Mouse (Mus musculus) kidney, postnatal 36 days (tissue): ENCODE measurements around the gene Nme8.

Experiments used
- DNase-seq, 2 experiments: peaks; one replicate each; pipeline ENCODE4 v3.0.0; 2021 to 2022; ENCODE audit warnings: mixed read lengths in 2 of 2

Gene Nme8

DNA sequence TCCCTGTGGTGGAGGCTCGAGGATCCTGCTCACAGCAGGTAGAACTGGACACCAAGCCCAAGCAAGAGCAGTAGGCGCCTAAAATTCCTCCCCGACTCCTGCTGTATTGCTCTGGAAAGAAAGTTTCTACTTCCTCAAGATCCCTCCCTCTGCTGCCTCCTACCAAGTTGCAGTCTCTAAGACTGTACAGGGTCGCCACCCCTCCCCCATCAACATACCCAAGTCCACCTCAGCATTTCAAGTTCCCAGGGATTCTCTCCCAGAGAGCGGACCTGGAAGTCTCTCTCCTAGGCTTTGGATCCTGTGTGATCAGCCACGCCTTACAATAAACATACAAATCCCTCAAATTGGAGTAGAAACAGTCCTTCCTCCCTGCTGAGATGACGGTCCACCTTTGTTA lies at the start of gene Nme8:
Gene Nme8, minus strand, starts transcription at position 5 of the 400 bp plus-strand sequence.
- DNase-seq: no peak

DNA sequence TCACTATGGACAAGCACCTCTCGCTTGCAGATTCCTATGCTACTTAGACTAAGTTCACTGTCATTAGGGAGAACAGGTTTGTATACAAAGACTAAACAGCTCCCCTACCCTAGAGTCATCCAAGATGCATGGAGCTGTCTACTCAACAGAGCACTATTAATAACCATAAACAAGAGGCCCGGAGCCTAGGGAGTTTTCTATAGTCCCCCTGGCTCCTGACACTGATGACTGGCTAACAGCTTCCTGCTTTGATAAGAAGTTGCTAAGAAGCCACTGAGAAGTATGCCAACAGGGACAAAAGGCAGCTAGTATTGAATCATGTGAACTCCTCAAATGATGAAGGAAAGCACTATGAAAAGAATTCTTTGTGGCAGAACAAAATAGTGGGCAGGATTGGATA lies 48.1 kb upstream of the Nme8 start:
- no peak for DNase-seq

DNA sequence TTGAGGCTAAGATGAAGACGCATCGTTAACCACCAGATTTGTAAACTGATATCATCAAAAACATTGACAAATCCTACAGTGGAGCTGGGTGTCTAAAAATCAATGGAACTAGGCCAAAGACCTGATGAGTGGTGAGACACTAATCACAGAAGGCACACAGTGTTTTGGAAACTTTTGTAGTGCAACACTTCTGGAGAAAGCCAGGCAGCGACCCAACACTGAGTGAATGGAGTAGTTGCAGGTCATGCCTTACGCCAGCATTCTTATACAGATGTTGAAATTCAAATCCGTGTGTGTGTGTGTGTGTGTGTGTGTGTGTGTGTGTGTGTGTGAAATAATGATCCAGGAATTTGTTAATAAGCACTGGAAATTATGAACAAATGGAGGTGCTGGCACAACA lies 46.9 kb upstream of the Nme8 start:
- DNase-seq: no peak

DNA sequence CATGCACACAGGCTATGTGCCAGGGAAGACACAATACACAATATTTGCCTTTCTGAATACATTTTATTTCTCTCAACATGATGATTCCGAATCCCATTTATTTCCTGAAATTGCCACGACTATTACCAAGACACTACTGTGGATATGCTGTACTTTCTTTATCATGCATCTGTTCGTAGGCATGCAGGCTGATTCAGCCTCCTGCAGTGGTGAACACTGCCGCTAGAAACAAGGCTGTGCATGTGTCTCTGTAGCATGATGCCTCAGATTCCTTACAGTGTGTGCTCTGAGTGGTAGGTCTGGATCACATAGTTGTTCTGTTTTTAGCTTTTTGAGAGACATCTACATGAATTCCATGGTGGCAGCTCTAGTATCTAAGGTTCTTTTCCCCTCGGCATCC lies 37.0 kb upstream of the Nme8 start:
- DNase-seq: no peak

DNA sequence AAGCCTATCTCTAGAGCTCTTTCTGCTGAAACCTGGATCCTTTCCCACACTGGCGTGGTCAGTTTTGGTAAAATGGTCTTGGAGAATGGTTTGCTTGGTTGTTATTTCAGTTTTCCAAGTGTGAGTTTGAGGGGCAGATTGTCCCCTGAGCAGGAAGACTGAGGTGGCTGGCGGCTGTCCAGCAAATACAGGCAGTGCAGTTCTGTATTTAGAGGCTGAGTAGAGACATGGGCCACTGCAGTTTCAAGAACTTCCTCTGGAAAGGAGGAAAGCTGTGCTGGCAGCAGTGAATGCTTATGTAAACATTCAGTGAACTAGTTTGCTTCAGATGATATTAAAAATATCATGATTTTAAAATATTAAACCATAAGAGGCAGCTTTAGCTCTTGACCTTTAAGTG lies 33.2 kb upstream of the Nme8 start:
- peak in 1 of 2 experiments; percentile 13 for DNase-seq

DNA sequence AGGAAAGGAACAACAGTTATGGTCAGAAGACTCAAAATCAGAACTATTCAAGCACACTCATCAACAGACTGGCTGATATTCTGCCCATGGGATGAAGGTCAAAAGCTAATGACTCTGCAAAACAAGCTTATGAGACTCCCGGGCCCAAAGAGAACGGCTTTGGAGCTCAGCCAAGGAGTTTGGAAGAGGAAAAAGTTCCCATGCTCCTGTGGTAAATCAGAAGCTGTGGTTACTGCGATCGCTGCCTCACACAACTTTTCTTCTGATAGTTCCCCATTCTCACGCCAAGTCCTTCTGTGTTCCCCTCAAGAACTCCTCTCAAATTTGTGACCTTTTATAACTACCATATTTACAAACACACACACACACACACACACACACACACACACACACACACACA lies 21.4 kb upstream of the Nme8 start:
- DNase-seq: peak in 1 of 2 experiments; percentile 4

DNA sequence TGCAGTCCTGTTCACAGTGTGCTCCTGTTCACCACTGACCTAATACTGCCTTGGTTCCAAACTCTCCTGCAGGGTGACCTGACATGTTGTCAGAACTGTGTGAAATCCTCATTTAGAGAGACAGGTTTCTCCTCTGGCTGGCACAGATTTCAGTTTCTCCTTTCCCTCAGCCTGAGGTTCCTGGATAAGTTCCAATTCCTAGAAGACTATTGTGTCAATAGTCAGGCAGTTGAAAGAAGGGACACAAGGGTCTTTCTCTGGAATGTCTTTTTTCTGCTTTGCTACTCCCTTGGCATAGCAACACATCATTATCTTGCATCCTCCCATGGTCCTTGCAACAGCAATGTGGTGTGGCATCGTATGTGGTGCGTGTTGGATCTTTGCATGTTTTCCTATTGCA lies 19.6 kb upstream of the Nme8 start:
- DNase-seq: no peak

DNA sequence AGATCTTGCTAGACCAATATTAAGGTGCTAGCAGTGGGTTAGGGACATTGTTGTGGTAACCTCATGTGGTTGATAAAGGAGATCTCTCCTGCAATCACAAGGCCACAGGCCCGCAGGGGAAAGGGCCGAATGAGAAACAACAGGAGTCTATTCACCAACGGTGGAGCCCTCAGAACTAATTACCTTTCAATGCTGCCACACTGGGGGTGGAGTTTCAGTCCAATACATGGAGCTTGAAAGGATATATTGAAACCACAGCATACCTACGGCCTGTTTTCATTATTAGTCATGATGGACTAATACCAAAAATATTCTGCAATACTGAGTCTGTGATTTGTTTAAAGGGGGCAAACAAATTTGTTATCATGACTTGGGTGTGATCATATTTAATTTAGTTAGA lies 6.2 kb upstream of the Nme8 start:
- no peak for DNase-seq

DNA sequence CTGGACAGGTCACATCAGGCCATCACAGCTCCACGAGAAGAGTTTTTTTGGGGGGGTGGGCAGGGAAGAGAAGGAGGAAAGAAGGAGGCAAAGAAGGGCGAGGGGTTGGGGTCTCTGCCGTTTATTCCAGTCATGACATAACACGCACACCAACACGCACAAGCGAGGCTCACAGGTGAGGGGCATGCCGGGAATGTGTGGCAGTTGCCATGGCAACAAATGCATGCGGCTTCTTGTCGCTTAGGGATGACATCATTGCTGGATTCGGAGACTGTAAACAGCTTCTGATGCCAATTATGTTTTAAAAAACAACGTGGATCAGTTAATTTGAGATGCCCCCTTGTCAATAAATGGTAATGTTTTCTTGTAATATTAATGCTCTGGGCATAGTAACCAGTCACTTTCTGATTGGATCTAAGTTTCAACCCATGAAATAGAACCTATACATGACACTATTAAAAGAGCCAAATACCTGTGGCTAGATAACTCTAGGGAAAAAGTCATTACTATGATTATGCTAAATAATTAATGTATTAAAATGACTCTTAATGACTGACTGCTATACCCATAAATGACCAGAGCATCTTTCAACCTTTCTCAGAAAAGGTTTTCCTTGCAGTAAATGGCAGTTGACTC lies 4.0 kb upstream of the Nme8 start:
- DNase-seq: no peak

DNA sequence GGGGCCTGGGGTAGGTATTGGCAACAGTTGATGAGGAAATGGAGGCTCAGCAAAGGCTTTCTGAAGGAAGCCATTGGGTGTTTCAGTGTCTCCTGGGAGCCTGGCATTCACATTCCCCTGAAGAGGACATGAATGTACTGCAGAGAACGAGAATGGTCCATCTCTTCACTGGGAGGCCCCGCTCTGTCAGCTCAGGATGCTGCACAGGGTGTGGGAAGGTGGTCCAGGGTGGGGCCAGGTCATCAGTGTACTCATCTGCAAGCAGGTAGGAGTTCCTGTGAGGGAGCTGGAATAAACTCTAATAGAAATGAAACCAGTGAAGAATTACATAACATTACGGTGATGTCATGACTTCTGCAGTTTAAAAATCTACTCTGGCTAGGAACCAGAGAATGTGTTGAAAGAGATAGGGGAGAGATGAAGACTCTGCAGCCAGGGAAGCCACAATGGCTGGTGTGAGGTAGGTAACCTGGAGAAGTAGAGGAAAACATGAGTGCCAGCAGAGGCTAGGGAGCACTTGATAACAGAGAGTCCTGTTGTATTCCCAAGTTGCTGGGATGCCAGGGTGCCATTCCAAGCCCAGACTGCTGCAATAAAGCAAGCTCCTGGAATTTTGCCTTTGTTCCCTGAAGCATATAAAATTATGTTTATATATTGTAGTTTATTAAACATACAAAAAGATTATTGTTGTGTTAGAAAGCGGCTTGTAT lies 3.3 kb upstream of the Nme8 start:
- DNase-seq: no peak

DNA sequence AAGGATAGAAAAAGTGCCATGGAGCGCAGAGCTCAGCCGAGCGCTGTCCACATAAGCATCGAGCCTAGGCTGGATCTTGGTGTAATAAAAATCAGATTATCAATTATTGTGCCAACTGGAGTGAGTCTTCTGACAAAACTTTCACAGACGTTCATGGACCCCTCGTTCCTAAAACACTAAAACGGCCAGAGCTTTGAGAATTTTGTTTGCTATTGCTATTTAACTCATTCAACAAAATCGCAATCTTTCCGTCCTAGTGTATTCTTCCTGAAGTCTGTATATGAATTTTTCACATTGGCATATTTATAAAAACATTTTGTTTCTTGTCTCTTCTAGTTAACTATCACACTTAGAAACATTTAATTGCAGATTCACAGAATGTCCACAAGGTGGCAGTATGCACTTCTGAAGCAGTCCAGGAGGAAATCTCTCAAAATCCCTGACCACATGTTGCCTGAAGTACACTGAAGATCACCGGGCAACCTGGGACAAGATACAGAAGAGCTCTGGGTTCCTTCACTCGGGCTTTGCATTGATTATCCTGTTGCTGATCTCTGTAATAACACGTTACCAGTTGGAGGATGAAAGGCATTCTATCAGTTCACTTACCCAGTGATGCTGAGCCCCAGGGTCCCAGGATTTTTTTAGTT lies 1.1 kb upstream of the Nme8 start:
- peak; percentile 3 to 8 for DNase-seq

DNA sequence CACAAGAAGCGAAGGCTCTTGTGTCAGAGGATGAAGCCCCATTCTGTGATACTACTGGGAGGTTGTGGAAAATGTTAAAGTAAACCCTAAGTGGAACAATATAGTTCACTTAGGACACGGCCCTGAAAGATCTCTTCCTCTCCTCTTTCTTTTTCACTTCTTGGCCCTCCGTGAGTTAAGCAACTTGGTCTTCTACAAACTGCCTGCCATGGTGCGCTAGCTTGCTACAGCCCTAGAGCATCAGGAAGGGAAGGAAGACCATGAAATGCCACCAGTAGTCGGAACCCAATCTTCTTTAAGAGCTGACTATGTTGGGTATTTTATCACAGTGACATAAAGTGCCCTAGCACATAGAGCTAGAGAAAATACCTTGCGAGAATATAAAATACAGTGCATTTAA lies 7.2 kb downstream of the Nme8 start:
- no peak for DNase-seq

DNA sequence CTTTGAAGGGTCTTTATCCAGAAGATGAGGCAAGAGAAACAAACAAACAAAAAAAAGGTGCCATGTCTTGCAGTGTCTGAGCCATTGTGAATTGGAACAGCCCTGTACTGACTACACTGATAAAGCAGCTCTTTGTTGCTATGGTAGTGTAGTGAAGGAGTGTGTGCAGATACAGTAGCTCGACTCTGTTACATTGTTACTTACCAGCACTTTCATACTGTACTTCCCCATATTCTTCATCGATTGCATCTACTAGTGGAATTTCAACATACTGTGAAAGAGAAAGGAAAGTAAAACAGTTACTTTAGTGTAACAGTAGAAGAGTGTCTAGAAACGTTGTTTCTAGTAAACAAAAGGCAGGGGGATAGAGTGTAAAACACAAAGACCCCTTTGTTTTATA lies 7.6 kb downstream of the Nme8 start:
- DNase-seq: no peak

DNA sequence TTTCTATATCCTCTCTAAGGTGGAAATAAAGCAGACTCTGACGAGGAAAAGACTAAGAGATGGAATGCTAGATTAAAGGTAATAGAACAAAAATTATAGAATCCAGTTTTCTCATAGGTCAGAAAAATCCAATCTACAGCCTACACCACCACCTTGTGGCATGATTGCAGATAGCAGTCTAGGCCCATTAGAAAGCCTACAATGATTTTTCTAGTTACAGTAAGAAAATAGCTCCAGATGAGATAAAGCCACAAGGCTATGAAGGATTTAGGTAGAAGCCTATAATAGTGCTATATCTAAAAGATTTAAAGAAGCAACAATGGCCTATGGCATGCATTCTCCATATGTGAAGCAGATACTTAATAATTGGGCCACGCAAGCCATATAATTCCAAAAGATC lies 13.6 kb downstream of the Nme8 start:
- DNase-seq: peak; percentile 11 to 59

DNA sequence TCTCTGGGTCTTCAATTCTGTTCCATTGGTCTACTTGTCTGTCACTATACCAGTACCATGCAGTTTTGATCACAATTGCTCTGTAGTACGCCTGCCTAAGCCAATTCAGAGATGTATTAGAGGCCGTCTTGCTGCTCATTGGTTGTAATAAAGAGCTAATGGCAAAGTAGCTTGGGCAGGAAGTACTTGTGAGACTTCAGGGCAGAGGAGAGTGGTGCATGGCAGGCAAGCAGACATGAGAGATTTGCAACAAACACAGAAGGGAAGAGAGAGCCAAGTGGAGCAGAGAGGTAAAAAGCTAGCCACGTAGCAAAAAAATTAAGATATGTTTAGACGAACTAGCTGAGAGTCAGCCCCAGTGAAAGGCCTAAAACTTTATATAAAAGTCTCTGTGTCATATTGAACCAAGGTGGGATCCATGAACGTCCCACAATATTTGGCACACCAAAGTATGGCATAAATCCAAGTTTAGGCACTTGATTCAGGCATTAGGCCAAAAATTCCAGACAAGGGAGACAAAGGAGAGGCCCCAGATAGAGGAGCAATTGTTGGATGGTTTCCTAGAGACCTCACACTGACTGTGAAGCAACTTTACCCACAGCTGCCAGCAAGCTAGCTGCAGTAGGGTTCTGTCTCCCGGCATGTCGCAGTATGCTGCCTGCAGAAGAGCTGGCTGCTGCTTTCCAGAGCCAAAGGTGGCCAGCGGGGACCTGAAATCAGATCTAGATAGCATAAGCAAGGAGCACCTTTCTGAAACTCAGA lies 14.5 kb downstream of the Nme8 start:
- no peak for DNase-seq

DNA sequence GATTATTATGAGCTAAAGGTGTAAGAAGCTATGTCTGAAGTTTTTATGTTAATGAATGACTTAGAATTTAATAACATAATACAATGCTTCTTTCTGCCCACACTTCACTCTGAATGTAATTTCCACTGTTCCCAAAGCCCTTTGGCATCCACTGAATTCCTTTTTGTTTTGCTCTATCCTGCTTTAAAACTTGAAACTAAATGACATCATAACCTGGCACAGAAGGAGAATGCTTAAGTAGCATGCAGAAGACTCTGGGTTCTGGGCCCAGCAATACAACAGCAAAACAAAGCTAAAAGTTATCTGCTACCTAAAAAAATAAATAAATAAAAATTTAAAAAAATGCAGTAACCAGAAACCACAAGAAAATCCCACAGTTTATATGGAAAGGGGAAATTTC lies 23.0 kb downstream of the Nme8 start:
- DNase-seq: no peak

DNA sequence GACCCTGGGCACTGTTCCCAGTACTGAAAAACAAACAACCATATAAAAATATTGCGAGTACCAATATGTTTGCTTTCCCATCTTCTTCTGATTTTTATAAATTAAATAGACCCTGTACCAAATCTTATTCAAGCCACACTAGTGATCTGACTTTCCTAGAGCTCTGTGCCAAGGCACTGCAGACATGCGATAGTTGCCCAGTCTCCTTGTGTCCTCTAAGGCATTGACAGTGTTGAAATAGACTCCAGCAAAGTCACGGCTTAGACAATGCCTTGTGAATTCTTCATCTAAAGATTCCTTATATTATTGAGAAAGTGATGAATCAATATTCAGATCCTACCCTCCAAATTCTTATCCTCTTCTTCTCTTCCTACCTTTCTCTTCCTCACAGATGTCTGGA lies 23.6 kb downstream of the Nme8 start:
- DNase-seq: no peak

DNA sequence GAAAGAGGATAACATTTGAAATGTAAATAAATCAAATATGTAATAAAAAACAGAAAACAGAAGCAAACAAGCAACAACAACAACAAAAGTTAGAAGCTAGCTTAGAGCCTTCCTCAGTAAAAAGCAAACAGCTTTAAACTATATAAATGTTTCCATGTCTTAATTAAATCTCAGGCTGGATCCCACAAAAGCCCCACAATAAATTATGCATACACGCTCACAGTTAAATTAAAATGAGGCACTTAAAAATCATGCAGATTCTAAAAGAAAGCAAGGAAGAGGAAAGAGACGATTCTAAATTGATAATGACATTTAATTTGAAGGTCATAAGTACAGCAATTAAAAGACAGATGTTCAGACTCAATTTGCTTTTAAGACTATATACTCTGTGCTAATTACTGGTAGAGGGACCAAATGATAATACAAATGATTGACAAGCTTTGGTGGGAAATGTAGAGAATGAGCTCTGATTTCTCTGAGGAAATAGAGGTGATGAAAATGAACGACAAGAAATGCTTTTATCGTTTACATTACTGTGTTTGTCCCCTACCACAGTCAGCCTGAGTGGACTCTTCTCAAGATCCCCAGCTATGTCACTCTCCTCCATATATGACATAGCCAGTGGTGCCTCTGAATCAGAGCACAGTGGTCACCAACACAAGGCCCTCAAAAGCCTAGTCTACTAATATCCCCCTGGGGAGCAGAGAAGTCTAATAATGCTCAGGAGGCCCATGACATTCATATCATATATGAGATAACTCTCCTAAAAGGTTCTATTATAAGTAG lies 29.0 kb downstream of the Nme8 start:
- DNase-seq: no peak

DNA sequence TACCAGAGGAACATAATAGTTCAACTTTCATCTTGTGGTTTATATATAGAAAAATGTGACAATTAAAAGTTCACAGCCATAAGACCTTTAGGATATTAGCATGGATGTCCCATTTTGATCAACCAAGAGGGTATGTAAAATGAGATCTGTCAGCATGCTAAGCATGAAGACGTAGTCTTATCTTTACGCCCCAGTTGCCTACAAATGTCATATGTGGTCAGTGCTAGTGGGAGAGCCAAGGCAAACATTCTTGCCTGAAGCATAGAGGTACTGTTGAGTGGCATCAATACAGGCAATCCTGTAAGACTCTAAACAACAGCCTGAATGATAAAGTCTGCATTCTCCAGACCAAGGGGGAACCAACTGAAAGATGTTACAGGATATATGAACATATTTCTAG lies 45.2 kb downstream of the Nme8 start:
- no peak for DNase-seq

DNA sequence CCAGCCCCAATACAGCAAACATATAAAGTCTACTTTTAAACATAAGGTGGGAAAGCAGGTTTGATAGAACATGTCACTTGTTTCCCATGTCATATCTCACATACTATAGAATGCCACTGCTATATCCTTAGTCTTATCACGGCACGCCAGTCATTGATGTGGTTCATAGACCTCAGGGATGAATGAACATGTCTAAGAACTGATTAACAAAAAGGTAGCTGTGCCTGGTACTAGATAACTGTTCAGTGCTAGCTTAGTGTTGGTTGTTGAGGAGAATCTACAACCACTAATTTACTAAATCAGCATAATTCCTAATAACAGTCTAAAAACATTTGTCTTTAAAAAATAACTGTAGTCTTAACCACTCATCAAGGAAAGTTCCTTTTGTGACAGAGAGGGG lies 47.8 kb downstream of the Nme8 start:
- no peak for DNase-seq

DNA sequence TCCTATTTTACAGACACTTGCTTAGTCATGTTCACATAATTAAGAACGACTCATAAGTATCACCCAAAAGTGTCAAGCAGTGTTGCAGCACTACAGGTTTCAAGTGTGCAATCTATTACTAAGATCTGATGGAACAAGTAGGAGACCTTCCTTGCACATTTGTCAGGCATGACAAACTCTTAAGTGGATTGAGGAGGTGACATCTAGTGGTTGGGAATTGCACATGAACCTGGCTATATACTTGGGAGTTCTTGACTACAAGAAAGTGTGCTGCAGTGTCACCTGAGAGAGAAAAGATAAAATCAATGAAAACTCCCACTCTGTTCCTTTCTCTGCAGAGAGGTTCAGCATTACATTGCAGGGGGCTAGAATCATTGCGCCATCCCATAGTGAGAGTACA lies 53.4 kb downstream of the Nme8 start:
- peak in 1 of 2 experiments; percentile 3 for DNase-seq

DNA sequence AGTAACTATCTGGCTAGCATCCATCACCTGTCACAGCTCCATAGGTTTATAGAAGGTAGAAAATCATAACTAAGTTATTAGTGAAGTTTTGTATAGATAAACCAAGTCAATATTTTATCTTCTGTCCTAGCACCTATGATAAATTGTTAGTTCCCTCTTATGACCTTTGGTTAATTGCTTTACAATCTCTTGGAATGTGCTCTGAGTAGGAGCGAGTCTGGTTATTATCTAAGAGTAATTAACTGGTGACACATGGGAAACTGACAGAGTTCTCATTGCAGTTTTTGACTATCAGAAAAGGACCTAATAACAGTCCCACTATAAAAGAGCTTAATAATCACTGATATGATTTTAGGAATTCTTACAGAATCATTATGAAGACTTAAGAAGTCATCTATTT lies 54.1 kb downstream of the Nme8 start:
- DNase-seq: no peak
